Mouse (Mus musculus): ENCODE data around the gene Tmem121b. TPM values are rescaled to one million over a fixed set of nuclear protein-coding genes. Genes with fewer than 3 reads are reported as not detected.

Tmem121b gene
- total RNA-seq, 2 experiments from 2014 or later, result not detected

GRCm38 (mm10) chr6:120465393-120465792 is 28.2 kb downstream of the Tmem121b start:
- no peak for DNase-seq

GRCm38 (mm10) chr6:120464406-120464939 is 29.1 kb downstream of the Tmem121b start:
- DNase-seq, result no peak

- peak; percentile 25 for DNase-seq
Measured at GRCm38 (mm10) chr6:120463884-120464283, 29.7 kb downstream of the Tmem121b start.

- DNase-seq, result peak; percentile 71
Measured at GRCm38 (mm10) chr6:120463086-120463871, 30.3 kb downstream of the Tmem121b start, which contains the start of gene Il17ra. Gene Il17ra, plus strand, starts transcription at chr6:120463247.

GRCm38 (mm10) chr6:120462251-120462650 is 31.4 kb downstream of the Tmem121b start:
- DNase-seq, result no peak

GRCm38 (mm10) chr6:120461217-120461616 is 32.4 kb downstream of the Tmem121b start:
- no peak for DNase-seq

- no peak for DNase-seq
Measured at GRCm38 (mm10) chr6:120457751-120458150, 35.9 kb downstream of the Tmem121b start.

GRCm38 (mm10) chr6:120457074-120457473 is 36.5 kb downstream of the Tmem121b start:
- no peak for DNase-seq

- no peak for DNase-seq
Measured at GRCm38 (mm10) chr6:120454627-120455077, 39.0 kb downstream of the Tmem121b start.

- DNase-seq, result no peak
Measured at GRCm38 (mm10) chr6:120453556-120453955, 40.1 kb downstream of the Tmem121b start.

- no peak for DNase-seq
Measured at GRCm38 (mm10) chr6:120453103-120453445, 40.5 kb downstream of the Tmem121b start.

GRCm38 (mm10) chr6:120452384-120453102 is 41.1 kb downstream of the Tmem121b start:
- DNase-seq, result no peak

- DNase-seq, result no peak
Measured at GRCm38 (mm10) chr6:120450208-120450607, 43.4 kb downstream of the Tmem121b start.

GRCm38 (mm10) chr6:120443363-120444355 is 49.9 kb downstream of the Tmem121b start:
- DNase-seq, result no peak

- no peak for DNase-seq
Measured at GRCm38 (mm10) chr6:120442171-120442749, 51.3 kb downstream of the Tmem121b start.

Other genes with a start within 250 kb of the Tmem121b start
- under 1 TPM in 1 of 2 experiments, not detected in 1; 0.24 TPM for gene D330020A13Rik, start 199.4 kb downstream of the Tmem121b start, total RNA-seq (2021)
- gene B4galnt3, start 199.2 kb downstream of the Tmem121b start, total RNA-seq (2021), result 1 to 10 TPM; 1.4 to 1.5 TPM
- gene Kdm5a, start 129.7 kb downstream of the Tmem121b start, total RNA-seq (2021), result 10 to 100 TPM; 18.4 to 19.1 TPM
- gene Ccdc77, start 129.4 kb downstream of the Tmem121b start, total RNA-seq (2021), result 1 to 10 TPM; 3.2 to 4.3 TPM
- 1 to 10 TPM; 1.2 to 1.4 TPM for gene Il17ra, start 30.6 kb downstream of the Tmem121b start, total RNA-seq (2021)
- 10 to 100 TPM; 24.7 to 27.2 TPM for gene Hdhd5, start 37.5 kb upstream of the Tmem121b start, total RNA-seq (2021)
- gene Cecr2, start 172.6 kb upstream of the Tmem121b start, total RNA-seq (2021), result 10 to 100 TPM in 1 of 2 experiments, 1 to 10 TPM in 1; 8.6 to 11.4 TPM